Mouse (Mus musculus) embryonic facial prominence, embryonic 10.5 days (tissue): ENCODE results near the gene Pipox. TPM values are rescaled to one million over a fixed set of nuclear protein-coding genes. Genes with fewer than 3 reads are reported as not detected.

ENCODE experiments used
- DNase-seq: peaks from one replicate; pipeline ENCODE4 v3.0.0-alpha.2; 2017; ENCODE audit warnings: low spot score
- H3K27ac ChIP-seq: fragments of 300-500 bp; sonication (generic); replicated peaks from 2 replicates; pipeline ENCODE4 v1.5.1; 2016; ENCODE audit warnings: mild to moderate bottlenecking
- H3K27me3 ChIP-seq: fragments of 300-500 bp; sonication (generic); replicated peaks from 2 replicates; pipeline ENCODE4 v1.6.1; 2016; ENCODE audit warnings: low read depth, mild to moderate bottlenecking; ENCODE audit not compliant: poor library complexity, severe bottlenecking
- H3K36me3 ChIP-seq: fragments of 300-500 bp; sonication (generic); replicated peaks from 2 replicates; pipeline ENCODE4 v1.6.1; 2016; ENCODE audit warnings: mild to moderate bottlenecking, moderate library complexity
- H3K4me1 ChIP-seq: fragments of 300-500 bp; sonication (generic); 2 replicates; pipeline ENCODE4 v1.6.1; 2016
- H3K4me3 ChIP-seq: fragments of 300-500 bp; sonication (generic); 2 replicates; pipeline ENCODE4 v1.5.1; 2016; ENCODE audit warnings: mild to moderate bottlenecking, moderate library complexity
- H3K9me3 ChIP-seq: fragments of 300-500 bp; sonication (generic); 2 replicates; pipeline ENCODE4 v1.6.1; 2016; ENCODE audit warnings: mild to moderate bottlenecking
- WGBS: fragments of 180-500 bp; shearing (Covaris S2); methylation state at CpG from one replicate; pipeline ENCODE4 v1.1.7; 2016; 5-methylcytosine and 5-hydroxymethylcytosine counted together
- polyA plus RNA-seq: library from polyadenylated mRNA; unstranded; fragments of >200 nt; fragmentation: Nextera tagmentation; extraction: Ambion mirVana; gene quantifications from 2 replicates; pipeline ENCODE4 v1.2.1, GENCODE M21; 2016

Pipox gene
- polyA plus RNA-seq, 1 experiment from 2014 or later = 2.1 TPM

- Histone ChIP-seq H3K9me3 (no peaks in the 10 kb centered on the region), H3K27me3 (peaks cover 85% of the 10 kb centered on the region), H3K4me3 (no peak overlapping the region), H3K27ac (no peak overlapping the region), H3K4me1 (peaks cover 32% of the 10 kb centered on the region), H3K36me3 (no peaks in the 10 kb centered on the region)
- WGBS = 33% methylated on average over 9 of the region's 9 CpGs
- no peak for DNase-seq
Observed at GRCm38 (mm10) chr11:77925836-77926657, 32.2 kb upstream of the Pipox start.

- 77% methylated on average over 4 of the region's 4 CpGs for WGBS
- DNase-seq = no peak
- Histone ChIP-seq H3K36me3 (no peaks in the 10 kb centered on the region), H3K4me1 (peaks cover 23% of the 10 kb centered on the region), H3K4me3 (no peak overlapping the region), H3K27me3 (peaks cover 74% of the 10 kb centered on the region), H3K9me3 (no peaks in the 10 kb centered on the region), H3K27ac (no peak overlapping the region)
Observed at GRCm38 (mm10) chr11:77923285-77923684, 29.4 kb upstream of the Pipox start.

GRCm38 (mm10) chr11:77917166-77917565 lies 23.3 kb upstream of the Pipox start:
- H3K36me3 ChIP-seq = no peaks in the 10 kb centered on the region
- peak; percentile 87 for DNase-seq
- WGBS = 26% methylated on average over 10 of the region's 10 CpGs
- peaks cover 47% of the 10 kb centered on the region for H3K4me1 ChIP-seq
- H3K27me3 ChIP-seq = peaks cover 82% of the 10 kb centered on the region
- H3K27ac ChIP-seq = peak overlapping the region; percentile 55; the same call in 1 of the 2 replicates
- no peaks in the 10 kb centered on the region for H3K9me3 ChIP-seq
- H3K4me3 ChIP-seq = peak overlapping the region; percentile 30; the same call in 1 of the 2 replicates

GRCm38 (mm10) chr11:77916741-77917140 lies 22.8 kb upstream of the Pipox start:
- no peaks in the 10 kb centered on the region for H3K36me3 ChIP-seq
- 76% methylated on average over 4 of the region's 4 CpGs for WGBS
- peaks cover 47% of the 10 kb centered on the region for H3K4me1 ChIP-seq
- peak overlapping the region; percentile 55; the same call in 1 of the 2 replicates for H3K27ac ChIP-seq
- 0 out of 2 replicates have a peak overlapping the region, but pooled peaks have one; percentile 30 for H3K4me3 ChIP-seq
- no peaks in the 10 kb centered on the region for H3K9me3 ChIP-seq
- DNase-seq = no peak
- H3K27me3 ChIP-seq = peaks cover 82% of the 10 kb centered on the region

- 0 out of 2 replicates have a peak overlapping the region, but pooled peaks have one; percentile 7 for H3K27ac ChIP-seq
Observed at GRCm38 (mm10) chr11:77914598-77915260, 20.8 kb upstream of the Pipox start.

GRCm38 (mm10) chr11:77913505-77913904 lies 19.6 kb upstream of the Pipox start:
- H3K9me3 ChIP-seq = no peaks in the 10 kb centered on the region
- H3K27me3 ChIP-seq = peaks cover 78% of the 10 kb centered on the region
- no peak overlapping the region for H3K27ac ChIP-seq
- DNase-seq = no peak
- H3K4me3 ChIP-seq = no peak overlapping the region
- H3K36me3 ChIP-seq = no peaks in the 10 kb centered on the region
- 33% methylated on average over 6 of the region's 6 CpGs for WGBS
- H3K4me1 ChIP-seq = peaks cover 64% of the 10 kb centered on the region

More at GRCm38 (mm10) chr11:77914598-77915260, 20.8 kb upstream of the Pipox start:
- H3K4me3 ChIP-seq = peak overlapping the region; percentile 42
- H3K4me1 ChIP-seq = peaks cover 58% of the 10 kb centered on the region
- H3K9me3 ChIP-seq = no peaks in the 10 kb centered on the region
- WGBS = 5% methylated on average over 32 of the region's 32 CpGs
- H3K27me3 ChIP-seq = peaks cover 74% of the 10 kb centered on the region
- peak; percentile 39 for DNase-seq
- H3K36me3 ChIP-seq = no peaks in the 10 kb centered on the region

GRCm38 (mm10) chr11:77909776-77910175 lies 15.9 kb upstream of the Pipox start:
- whole genome bisulfite sequencing = 38% methylated on average over 6 of the region's 6 CpGs
- peaks cover 47% of the 10 kb centered on the region for H3K4me1 ChIP-seq
- DNase-seq = no peak
- no peaks in the 10 kb centered on the region for H3K9me3 ChIP-seq
- peaks cover 68% of the 10 kb centered on the region for H3K27me3 ChIP-seq
- H3K27ac ChIP-seq = no peak overlapping the region
- no peaks in the 10 kb centered on the region for H3K36me3 ChIP-seq
- no peak overlapping the region for H3K4me3 ChIP-seq

- WGBS = 40% methylated on average over 5 of the region's 5 CpGs
- peaks cover 43% of the 10 kb centered on the region for H3K4me1 ChIP-seq
- no peak overlapping the region for H3K27ac ChIP-seq
- DNase-seq = no peak
- no peaks in the 10 kb centered on the region for H3K9me3 ChIP-seq
- H3K4me3 ChIP-seq = no peak overlapping the region
- H3K27me3 ChIP-seq = peaks cover 67% of the 10 kb centered on the region
- no peaks in the 10 kb centered on the region for H3K36me3 ChIP-seq
Observed at GRCm38 (mm10) chr11:77909376-77909775, 15.5 kb upstream of the Pipox start.

- H3K9me3 ChIP-seq = no peaks in the 10 kb centered on the region
- WGBS = 83% methylated on average over 4 of the region's 4 CpGs
- peaks cover 38% of the 10 kb centered on the region for H3K4me1 ChIP-seq
- no peaks in the 10 kb centered on the region for H3K36me3 ChIP-seq
- DNase-seq = no peak
- no peak overlapping the region for H3K27ac ChIP-seq
- H3K4me3 ChIP-seq = no peak overlapping the region
- H3K27me3 ChIP-seq = peaks cover 66% of the 10 kb centered on the region
Observed at GRCm38 (mm10) chr11:77908468-77908867, 14.6 kb upstream of the Pipox start.

GRCm38 (mm10) chr11:77906747-77907174 lies 12.9 kb upstream of the Pipox start:
- Histone ChIP-seq H3K4me1 (peaks cover 40% of the 10 kb centered on the region), H3K36me3 (no peaks in the 10 kb centered on the region), H3K9me3 (no peaks in the 10 kb centered on the region), H3K4me3 (peak overlapping the region; percentile 36), H3K27me3 (peaks cover 65% of the 10 kb centered on the region), H3K27ac (peak overlapping the region; percentile 78)
- 9% methylated on average over 9 of the region's 9 CpGs for WGBS
- peak; percentile 37 for DNase-seq

GRCm38 (mm10) chr11:77906097-77906687 lies 12.3 kb upstream of the Pipox start:
- 41% methylated on average over 19 of the region's 19 CpGs for WGBS
- H3K9me3 ChIP-seq = no peaks in the 10 kb centered on the region
- H3K27me3 ChIP-seq = peaks cover 68% of the 10 kb centered on the region
- H3K4me3 ChIP-seq = peak overlapping the region; percentile 36; the same call in 1 of the 2 replicates
- H3K36me3 ChIP-seq = no peaks in the 10 kb centered on the region
- peak overlapping the region; percentile 78; the same call in 1 of the 2 replicates for H3K27ac ChIP-seq
- no peak for DNase-seq
- peaks cover 45% of the 10 kb centered on the region for H3K4me1 ChIP-seq

- WGBS = 57% methylated on average over 1 of the region's 1 CpGs
- Histone ChIP-seq H3K4me3 (no peak overlapping the region), H3K4me1 (peaks cover 37% of the 10 kb centered on the region), H3K36me3 (no peaks in the 10 kb centered on the region), H3K27ac (no peak overlapping the region), H3K27me3 (peaks cover 78% of the 10 kb centered on the region), H3K9me3 (no peaks in the 10 kb centered on the region)
- no peak for DNase-seq
Observed at GRCm38 (mm10) chr11:77904707-77905106, 10.8 kb upstream of the Pipox start.
